Comparison of ENCODE assay signal across 21 mouse cellular contexts in the genomic region with DNA sequence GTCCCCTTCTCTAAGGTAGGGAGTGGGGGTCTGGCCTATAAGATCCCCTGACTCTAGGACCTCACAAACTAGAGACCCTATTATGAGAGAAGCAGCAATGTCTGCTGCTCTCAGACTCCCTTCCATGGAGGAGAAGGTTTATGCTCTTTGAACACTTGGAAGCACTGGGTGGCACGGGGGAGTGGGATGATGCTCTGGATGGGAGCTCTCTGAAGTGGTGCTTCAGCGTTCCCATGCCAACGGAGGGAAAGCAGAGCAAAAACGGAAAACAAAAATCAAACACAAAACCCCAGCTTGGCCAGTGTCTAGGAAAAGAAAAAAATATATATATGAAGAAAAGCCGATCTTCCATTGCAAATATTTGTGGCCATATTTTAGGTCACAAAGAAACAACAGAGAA. TPM values are rescaled to one million over a fixed set of nuclear protein-coding genes. Genes with fewer than 3 reads are reported as not detected.
A peak's percentile ranks its signal among the peaks of the same experiment; 100 is the strongest.
DNase-seq lines count a peak whose midpoint lies in the region; TF ChIP-seq lines count a peak whose summit lies in the region.
"Had no signal": no experiment of that assay in that cellular context is flagged by ENCODE, and none has a peak within 500 bp of the region (broad histone marks: within the 10 kb centered on the region; RNA-seq: fewer than 3 reads in every experiment).

No protein-coding gene starts in this region.

- no peak overlapping the region for H3K4me3 ChIP-seq in olfactory bulb, adult 2 months (ENCODE audit: insufficient read depth, low read depth, low read length)
- H3K4me3 ChIP-seq: forebrain, embryonic 12.5 days; limb, embryonic 15.5 days; megakaryocyte, embryonic 14.5 days had no signal

- no peak for TF ChIP-seq CTCF in olfactory bulb, adult 2 months (IDR thresholded peaks at IDR 0.05; ENCODE audit: insufficient read depth, low read depth, low read length)

- 22% methylated on average over 5 of the region's 5 CpGs for WGBS in olfactory bulb, adult 2 months

- peak overlapping the region; percentile 85 for H3K27ac ChIP-seq in olfactory bulb, adult 2 months (ENCODE audit: insufficient read depth, low read depth, low read length)
- H3K27ac ChIP-seq: forebrain, embryonic 12.5 days; hindbrain, embryonic 14.5 days; limb, embryonic 15.5 days; stomach, postnatal 0 days had no signal

- no peak for TF ChIP-seq POLR2A in olfactory bulb, adult 2 months (IDR thresholded peaks at IDR 0.05; ENCODE audit: insufficient read depth, low read depth, low read length)

- peaks cover 16% of the 10 kb centered on the region for H3K4me1 ChIP-seq in olfactory bulb, adult 2 months (ENCODE audit: control insufficient read depth, insufficient read depth, low read length)
- H3K4me1 ChIP-seq: forebrain, embryonic 12.5 days; limb, embryonic 15.5 days; megakaryocyte, embryonic 14.5 days had no signal

- peak; percentile 34 to 65 for DNase-seq in left cerebral cortex, adult 18-20 months (ENCODE audit: low spot score in 2 of 2)
- no peak for DNase-seq in left cerebral cortex, adult 11 months (ENCODE audit: low spot score)
- DNase-seq in frontal cortex, postnatal 10 days (ENCODE audit: low spot score in 2 of 2): peak; percentile 34 to 47
- DNase-seq in right cerebral cortex, postnatal 4 days: peak; percentile 18
- DNase-seq in thymus, postnatal 36 days: no peak
- DNase-seq in Muller cell, postnatal 12 days (ENCODE audit: inconsistent ontology term): no peak
- DNase-seq: adrenal gland, adult 2 months; cerebellum, adult 8-10 months; gastrocnemius, postnatal 10 days; heart, adult 11 months; heart, postnatal 36 days; kidney, postnatal 36 days; liver, postnatal 0 days; lung, postnatal 10 days; retina, postnatal 1 day had no signal

RNA-seq across cellular contexts. Expression of a gene that starts 33.0 kb away (rescaled TPM):
- total RNA-seq in left cerebral cortex, adult 18-20 months (2021): 100 to 1,000 TPM; 218 to 241 TPM
- 75.4 and 633 TPM in 2 replicates for polyA plus RNA-seq in olfactory bulb, adult 2 months (2012; ENCODE audit: insufficient read depth, insufficient read length, low replicate concordance, missing spikeins)
- polyA plus RNA-seq: liver, postnatal 0 days had no signal

Comparison
In these comparisons a context has a peak if more than half of its experiments do, and no peak if none do; other contexts are left out.
1. DNase-seq: peak in left cerebral cortex, adult 18-20 months (2 of 2), frontal cortex, postnatal 10 days (2 of 2) and right cerebral cortex, postnatal 4 days (single experiment); none in left cerebral cortex, adult 11 months (single experiment), thymus, postnatal 36 days (0 of 2) and Muller cell, postnatal 12 days (single experiment).